Mouse (Mus musculus) gastrocnemius, postnatal 10 days (tissue): Measurements from ENCODE around the gene Tbx18. TPM values are rescaled to one million over a fixed set of nuclear protein-coding genes. Genes with fewer than 3 reads are reported as not detected.

Experiments
- DNase-seq: peaks from one replicate; pipeline ENCODE4 v3.0.0; 2021; ENCODE audit warnings: mixed read lengths
- total RNA-seq, 2 experiments: library from RNA; stranded (reverse); gene quantifications; 2 replicates each; pipeline ENCODE4 v1.2.3; 2021

Tbx18 gene
- total RNA-seq, 2 experiments from 2014 or later, result 2.7 to 3.7 TPM

DNA sequence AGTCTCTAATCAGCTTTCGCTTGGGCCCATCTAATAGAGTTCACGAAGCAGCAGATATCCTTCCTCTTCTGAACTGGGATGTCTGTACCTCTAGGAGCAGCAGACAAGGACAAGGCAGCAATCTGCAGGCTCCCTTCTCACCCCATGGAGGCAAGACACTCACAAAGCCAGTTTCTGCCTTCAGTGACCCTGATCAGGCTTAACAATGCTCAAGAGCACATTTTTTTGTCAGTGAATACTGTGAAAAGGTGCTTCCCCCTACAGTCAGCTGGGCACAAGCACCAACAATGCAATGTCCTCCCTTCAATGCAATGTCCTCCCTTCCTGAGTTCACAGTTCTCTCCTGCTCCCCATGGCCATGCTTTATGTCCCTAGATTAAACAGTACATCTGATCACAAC is 9.3 kb downstream of the Tbx18 start:
- DNase-seq, result no peak

DNA sequence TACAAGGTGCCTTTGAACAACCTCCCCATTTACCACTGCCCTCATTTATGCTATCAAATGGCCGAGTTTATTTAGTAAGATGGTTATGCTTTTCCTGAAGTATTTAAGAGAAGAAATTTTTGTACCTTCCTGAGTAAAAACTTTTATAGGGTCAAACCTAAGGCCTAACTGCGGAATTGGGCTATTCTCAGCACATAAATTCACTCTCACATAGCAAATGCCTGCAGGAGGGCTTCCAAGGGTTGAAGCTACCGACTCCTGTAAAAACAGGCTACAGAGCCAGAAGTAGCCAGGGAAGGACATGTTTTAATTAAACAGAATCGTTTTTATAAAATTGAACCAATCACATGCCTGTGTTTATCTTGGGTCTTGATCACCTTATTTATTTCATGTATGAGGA is 20.7 kb downstream of the Tbx18 start:
- no peak for DNase-seq

DNA sequence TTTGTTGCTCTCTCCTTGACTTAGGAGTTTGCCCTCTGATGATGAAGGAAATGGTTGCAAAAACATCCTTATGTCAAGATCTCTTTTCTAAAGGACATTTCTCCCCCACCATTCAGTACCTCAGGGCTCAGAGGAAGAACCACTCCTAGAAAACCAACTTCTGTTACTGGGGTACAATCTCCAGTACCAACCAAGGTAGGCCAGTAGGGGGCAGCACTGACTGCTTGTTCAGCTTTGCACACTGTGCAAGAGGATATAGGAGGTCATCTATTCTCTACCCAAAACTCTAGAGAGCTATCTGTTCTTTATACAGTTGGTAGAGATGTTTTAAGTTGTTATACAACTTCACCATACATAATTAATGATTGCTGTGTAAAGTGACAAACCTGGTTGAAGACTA is 22.9 kb downstream of the Tbx18 start:
- DNase-seq, result peak; percentile 83

DNA sequence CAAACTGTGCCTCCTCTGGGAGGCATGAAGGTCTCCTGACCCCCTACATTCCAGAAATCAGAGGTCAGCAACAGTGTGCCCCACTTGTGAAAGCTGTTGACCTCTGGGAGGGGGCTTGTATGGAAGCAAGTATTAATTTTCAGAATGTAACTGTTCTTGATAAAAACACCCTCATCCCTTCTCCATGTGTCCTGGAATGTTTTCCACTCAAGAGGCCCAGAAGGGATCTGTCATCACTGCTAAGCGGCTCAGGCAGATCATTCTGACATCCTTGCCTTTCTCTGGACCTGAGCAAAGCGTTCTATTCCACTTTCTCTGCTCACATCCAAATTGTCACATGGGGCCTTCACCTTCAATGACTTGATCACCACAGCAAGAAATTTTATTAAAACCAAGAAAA is 28.8 kb downstream of the Tbx18 start:
- DNase-seq, result no peak

DNA sequence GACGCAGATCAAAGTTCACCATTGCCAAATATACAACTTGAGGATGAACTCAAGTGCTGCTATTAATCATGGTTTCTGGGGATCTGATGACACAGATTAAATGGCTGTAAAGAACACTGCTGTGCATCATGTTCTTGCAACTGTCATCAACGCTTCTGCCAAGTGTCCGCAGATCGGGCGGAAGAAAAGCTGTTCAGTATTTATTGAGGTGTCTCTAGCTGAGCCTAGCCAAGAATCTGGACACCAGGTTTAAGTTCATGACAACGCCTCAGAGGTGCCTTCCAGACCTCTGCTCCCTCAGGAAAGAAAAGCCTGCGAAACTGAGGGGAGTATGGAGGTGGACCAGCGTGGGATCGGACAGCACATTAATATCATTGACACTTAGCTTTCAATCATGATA is 44.1 kb downstream of the Tbx18 start:
- no peak for DNase-seq

DNA sequence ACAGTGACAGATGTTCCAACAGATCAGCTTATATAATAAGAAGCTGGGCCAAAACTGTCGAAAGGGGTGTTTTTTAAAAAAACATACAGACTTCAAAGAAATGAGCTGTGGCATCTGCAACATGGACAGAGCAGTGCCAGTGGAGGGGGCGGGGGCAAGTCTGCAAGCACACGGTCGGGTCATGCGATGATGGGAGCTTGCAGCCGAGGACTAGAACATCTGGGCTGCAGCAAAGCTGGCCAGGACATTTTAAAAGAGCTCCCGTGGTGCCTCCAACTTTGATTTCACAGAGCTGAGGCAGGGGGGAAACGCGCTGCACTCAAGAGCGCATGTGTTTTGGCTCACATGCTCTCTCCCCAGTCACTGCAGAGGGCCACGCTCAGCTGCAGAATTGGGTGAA is 48.8 kb downstream of the Tbx18 start:
- peak; percentile 8 for DNase-seq
